Mouse (Mus musculus) lung, embryonic 15.5 days (tissue): Measurements from ENCODE around the gene Syn3. TPM values are rescaled to one million over a fixed set of nuclear protein-coding genes. Genes with fewer than 3 reads are reported as not detected.

ENCODE experiments used
- ATAC-seq: fragments of 200-750 bp; cut with Nextera tagmentation; 2 replicates; pipeline ENCODE4 v1.8.0; 2017; ENCODE audit warnings: moderate number of reproducible peaks, borderline replicate concordance; ENCODE audit not compliant: low FRiP score, low TSS enrichment; ENCODE audit errors: extremely low read depth
- H3K27ac ChIP-seq: fragments of 300-500 bp; sonication (generic); 2 replicates; pipeline ENCODE4 v1.5.1; 2015; ENCODE audit warnings: moderate library complexity, mild to moderate bottlenecking, inconsistent platforms
- H3K27me3 ChIP-seq: fragments of 300-500 bp; sonication (generic); 2 replicates; pipeline ENCODE4 v1.6.1; 2015; ENCODE audit warnings: inconsistent platforms
- H3K36me3 ChIP-seq: fragments of 300-500 bp; sonication (generic); 2 replicates; pipeline ENCODE4 v1.6.1; 2015; ENCODE audit warnings: inconsistent platforms
- H3K4me1 ChIP-seq: fragments of 300-500 bp; sonication (generic); 2 replicates; pipeline ENCODE4 v1.6.1; 2015; ENCODE audit warnings: inconsistent platforms
- H3K4me2 ChIP-seq: fragments of 300-500 bp; sonication (generic); 2 replicates; pipeline ENCODE4 v1.6.1; 2015; ENCODE audit warnings: inconsistent platforms, mild to moderate bottlenecking, moderate library complexity
- H3K4me3 ChIP-seq: fragments of 300-500 bp; sonication (generic); 2 replicates; pipeline ENCODE4 v1.5.1; 2015; ENCODE audit warnings: mild to moderate bottlenecking, inconsistent platforms
- H3K9ac ChIP-seq: fragments of 300-500 bp; sonication (generic); 2 replicates; pipeline ENCODE4 v1.6.1; 2015; ENCODE audit warnings: inconsistent platforms
- H3K9me3 ChIP-seq: fragments of 300-500 bp; sonication (generic); 2 replicates; pipeline ENCODE4 v1.6.1; 2016; ENCODE audit warnings: inconsistent platforms
- WGBS: fragments of 180-500 bp; shearing (Covaris S2); methylation state at CpG from one replicate; pipeline ENCODE4 v1.1.7; 2015; 5-methylcytosine and 5-hydroxymethylcytosine counted together
- polyA plus RNA-seq: library from polyadenylated mRNA; unstranded; fragments of >200 nt; fragmentation: Nextera tagmentation; extraction: Ambion mirVana; gene quantifications from 2 replicates; pipeline ENCODE4 v1.2.1, GENCODE M21; 2015

The Syn3 gene
- polyA plus RNA-seq, 1 experiment from 2014 or later, result 2.6 TPM

DNA sequence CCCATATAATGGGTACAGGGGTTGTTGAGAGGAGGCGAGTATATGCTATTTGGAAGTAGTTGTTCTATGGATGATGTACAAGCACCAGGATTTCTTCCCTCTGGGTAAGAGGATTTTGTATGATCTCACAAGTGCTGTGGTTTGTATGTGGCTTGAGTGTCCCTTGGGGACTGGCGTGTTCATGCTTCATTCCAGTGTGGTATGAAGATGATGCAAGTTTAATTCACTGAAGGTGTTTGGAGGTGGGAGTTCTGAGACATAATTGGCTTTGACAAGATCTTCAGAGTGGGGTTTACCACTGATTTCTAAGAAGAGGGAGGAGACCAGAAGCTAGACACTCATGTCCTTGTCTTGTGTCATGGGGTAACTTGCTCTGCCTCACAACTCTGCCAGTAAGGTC lies 322.3 kb downstream of the Syn3 start:
- Histone ChIP-seq H3K36me3 (no peaks in the 10 kb centered on the region), H3K4me2 (no peak overlapping the region), H3K9ac (no peak overlapping the region), H3K27ac (no peak overlapping the region), H3K4me1 (no peaks in the 10 kb centered on the region), H3K4me3 (no peak overlapping the region), H3K27me3 (no peaks in the 10 kb centered on the region), H3K9me3 (no peaks in the 10 kb centered on the region)
- 88% methylated on average over 2 of the region's 2 CpGs for WGBS
- no peak for ATAC-seq

DNA sequence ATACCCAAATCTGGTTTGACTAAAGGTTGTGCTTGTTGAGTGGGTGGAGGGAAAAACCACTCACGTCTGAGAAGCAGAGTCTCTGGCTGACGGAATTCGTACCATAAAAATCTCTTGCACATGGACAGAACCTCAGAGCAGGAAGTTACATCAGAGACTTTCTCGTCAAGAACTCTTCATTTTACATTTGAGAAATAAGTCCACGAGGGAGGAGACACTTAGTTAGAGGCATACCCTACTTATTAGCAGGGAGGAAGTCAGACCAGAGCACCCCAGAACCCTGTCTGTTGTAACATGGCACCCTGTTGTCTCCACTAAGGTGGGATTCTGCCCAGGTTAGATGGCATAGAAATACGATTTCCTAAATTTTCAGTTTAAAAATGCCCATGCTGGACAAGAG lies 324.7 kb downstream of the Syn3 start:
- Histone ChIP-seq H3K4me2 (no peak overlapping the region), H3K4me3 (no peak overlapping the region), H3K9ac (no peak overlapping the region), H3K4me1 (no peaks in the 10 kb centered on the region), H3K36me3 (no peaks in the 10 kb centered on the region), H3K27ac (no peak overlapping the region), H3K27me3 (no peaks in the 10 kb centered on the region), H3K9me3 (no peaks in the 10 kb centered on the region)
- WGBS, result 75% methylated on average over 6 of the region's 6 CpGs
- ATAC-seq, result no peak

- no peaks in the 10 kb centered on the region for H3K36me3 ChIP-seq
- 79% methylated on average over 4 of the region's 4 CpGs for WGBS
- ATAC-seq, result no peak
Observed at GRCm38 (mm10) chr10:86173284-86173683, 325.4 kb downstream of the Syn3 start.

GRCm38 (mm10) chr10:86171246-86171645 lies 327.4 kb downstream of the Syn3 start:
- Histone ChIP-seq H3K9me3 (no peaks in the 10 kb centered on the region), H3K4me1 (peaks cover 12% of the 10 kb centered on the region), H3K4me2 (no peak overlapping the region), H3K36me3 (no peaks in the 10 kb centered on the region), H3K27me3 (no peaks in the 10 kb centered on the region), H3K9ac (no peak overlapping the region), H3K27ac (no peak overlapping the region), H3K4me3 (no peak overlapping the region)
- ATAC-seq, result no peak
- 93% methylated on average over 1 of the region's 1 CpGs for WGBS

More at GRCm38 (mm10) chr10:86173284-86173683, 325.4 kb downstream of the Syn3 start:
- no peak overlapping the region for H3K9ac ChIP-seq
- no peaks in the 10 kb centered on the region for H3K9me3 ChIP-seq
- no peak overlapping the region for H3K4me3 ChIP-seq
- no peak overlapping the region for H3K4me2 ChIP-seq
- H3K4me1 ChIP-seq, result no peaks in the 10 kb centered on the region
- H3K27me3 ChIP-seq, result no peaks in the 10 kb centered on the region
- H3K27ac ChIP-seq, result no peak overlapping the region

- ATAC-seq, result no peak
- Histone ChIP-seq H3K9me3 (no peaks in the 10 kb centered on the region), H3K27me3 (no peaks in the 10 kb centered on the region), H3K4me3 (no peak overlapping the region), H3K4me1 (peaks cover 12% of the 10 kb centered on the region), H3K4me2 (no peak overlapping the region), H3K9ac (no peak overlapping the region), H3K36me3 (no peaks in the 10 kb centered on the region), H3K27ac (no peak overlapping the region)
- WGBS, result 77% methylated on average over 2 of the region's 2 CpGs
Observed at GRCm38 (mm10) chr10:86168084-86168483, 330.6 kb downstream of the Syn3 start.

- Histone ChIP-seq H3K36me3 (no peaks in the 10 kb centered on the region), H3K27ac (peak overlapping the region; percentile 8; the same call in 1 of the 2 replicates), H3K27me3 (no peaks in the 10 kb centered on the region), H3K9ac (no peak overlapping the region), H3K4me3 (no peak overlapping the region), H3K4me2 (no peak overlapping the region), H3K4me1 (peaks cover 12% of the 10 kb centered on the region), H3K9me3 (no peaks in the 10 kb centered on the region)
- peak; percentile 23; the same call in 1 of the 2 replicates for ATAC-seq
- 3% methylated on average over 4 of the region's 4 CpGs for WGBS
Observed at GRCm38 (mm10) chr10:86166854-86167268, 331.8 kb downstream of the Syn3 start.

DNA sequence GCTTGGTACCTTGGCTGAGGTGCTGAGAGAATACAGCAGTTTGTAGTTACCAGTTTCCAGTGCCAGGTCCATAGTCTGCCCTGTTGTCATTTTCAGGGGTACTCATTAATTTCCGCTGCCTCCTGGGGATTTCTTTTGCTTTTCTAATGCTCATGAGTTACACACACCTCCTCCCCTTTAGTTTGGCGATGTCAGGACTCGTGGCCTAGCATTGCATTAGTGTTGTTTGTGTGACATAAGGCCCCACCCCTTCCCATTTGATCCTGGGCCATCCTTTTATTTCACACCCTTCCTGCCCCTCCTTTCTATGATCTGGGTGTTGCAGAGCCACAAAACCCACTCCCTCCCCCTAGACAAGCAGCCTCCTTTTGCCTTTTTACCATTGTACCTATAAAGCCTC lies 334.6 kb downstream of the Syn3 start:
- 51% methylated on average over 3 of the region's 3 CpGs for WGBS
- H3K27ac ChIP-seq, result no peak overlapping the region
- no peak overlapping the region for H3K4me2 ChIP-seq
- no peaks in the 10 kb centered on the region for H3K27me3 ChIP-seq
- no peak for ATAC-seq
- H3K9ac ChIP-seq, result no peak overlapping the region
- no peaks in the 10 kb centered on the region for H3K36me3 ChIP-seq
- no peaks in the 10 kb centered on the region for H3K9me3 ChIP-seq
- no peak overlapping the region for H3K4me3 ChIP-seq
- H3K4me1 ChIP-seq, result peaks cover 12% of the 10 kb centered on the region

- H3K27me3 ChIP-seq, result no peaks in the 10 kb centered on the region
- no peak overlapping the region for H3K27ac ChIP-seq
- ATAC-seq, result no peak
- no peak overlapping the region for H3K4me3 ChIP-seq
- peaks cover 3% of the 10 kb centered on the region; the same call in 1 of the 2 replicates for H3K4me1 ChIP-seq
- H3K4me2 ChIP-seq, result no peak overlapping the region
- H3K9me3 ChIP-seq, result no peaks in the 10 kb centered on the region
- no peaks in the 10 kb centered on the region for H3K36me3 ChIP-seq
- WGBS, result 50% methylated on average over 6 of the region's 6 CpGs
- no peak overlapping the region for H3K9ac ChIP-seq
Observed at GRCm38 (mm10) chr10:86161783-86162271, 336.9 kb downstream of the Syn3 start.

DNA sequence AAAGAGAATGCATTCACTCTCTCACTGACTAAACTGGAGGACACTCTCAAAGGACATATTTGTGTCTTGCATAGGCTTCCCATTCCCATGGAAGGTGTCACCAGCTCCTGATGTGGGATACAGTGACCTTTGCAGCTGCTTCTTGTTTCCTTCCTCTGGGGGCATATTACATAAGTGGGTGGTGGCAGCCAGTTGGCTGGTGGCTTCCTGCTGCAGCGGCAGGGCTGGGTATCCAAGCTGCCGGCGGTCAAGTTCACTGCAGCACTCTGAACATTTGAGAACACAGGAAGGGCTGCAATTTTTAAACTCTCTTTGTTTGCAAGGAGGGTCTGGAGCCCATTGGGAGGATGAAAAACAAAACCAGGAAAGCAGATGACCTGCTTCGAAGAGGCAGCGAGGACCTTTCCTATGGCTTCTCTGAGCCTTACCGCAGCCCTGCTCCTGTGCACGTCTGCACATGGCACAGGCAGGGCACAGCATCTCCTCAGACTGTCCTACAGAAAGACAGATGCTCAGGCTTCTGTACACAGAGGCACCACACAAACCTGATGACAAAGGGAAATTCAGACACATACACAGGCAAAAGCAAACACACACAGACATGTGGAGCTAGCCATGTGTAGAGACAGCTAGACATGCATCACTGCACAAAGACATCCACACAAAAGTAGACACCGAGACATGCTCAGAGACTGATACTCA lies 340.3 kb downstream of the Syn3 start:
- H3K4me2 ChIP-seq, result no peak overlapping the region
- WGBS, result 66% methylated on average over 8 of the region's 8 CpGs
- H3K9me3 ChIP-seq, result no peaks in the 10 kb centered on the region
- no peak for ATAC-seq
- no peak overlapping the region for H3K4me3 ChIP-seq
- no peaks in the 10 kb centered on the region for H3K36me3 ChIP-seq
- H3K27me3 ChIP-seq, result no peaks in the 10 kb centered on the region
- H3K4me1 ChIP-seq, result no peaks in the 10 kb centered on the region
- H3K9ac ChIP-seq, result no peak overlapping the region
- H3K27ac ChIP-seq, result peak overlapping the region; percentile 41

DNA sequence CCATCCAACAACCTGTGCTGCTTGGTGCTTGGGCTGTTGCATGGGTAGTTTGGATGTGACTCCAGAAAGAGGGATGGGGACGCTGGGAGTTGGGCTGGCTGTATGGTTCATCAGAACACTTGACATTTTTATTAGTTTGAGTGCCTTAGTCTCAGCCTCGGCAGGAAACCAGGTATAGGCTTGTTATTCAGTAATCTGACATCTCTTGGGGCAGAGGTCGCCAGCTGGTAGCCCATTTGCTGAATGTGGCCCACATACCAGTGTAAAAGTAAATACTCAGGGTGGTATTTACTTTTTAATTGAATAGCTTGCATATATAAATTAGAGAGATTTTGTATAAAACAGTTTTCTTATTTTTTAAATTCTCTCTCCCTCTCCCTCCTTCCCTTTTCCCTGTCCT lies 343.4 kb downstream of the Syn3 start:
- WGBS, result 37% methylated on average over 3 of the region's 3 CpGs
- H3K4me3 ChIP-seq, result no peak overlapping the region
- ATAC-seq, result no peak
- H3K4me2 ChIP-seq, result no peak overlapping the region
- no peaks in the 10 kb centered on the region for H3K36me3 ChIP-seq
- no peak overlapping the region for H3K9ac ChIP-seq
- H3K27ac ChIP-seq, result no peak overlapping the region
- H3K4me1 ChIP-seq, result 0 out of 2 replicates have a peak, but pooled peaks cover 2% of the 10 kb centered on the region
- H3K27me3 ChIP-seq, result no peaks in the 10 kb centered on the region
- H3K9me3 ChIP-seq, result no peaks in the 10 kb centered on the region

DNA sequence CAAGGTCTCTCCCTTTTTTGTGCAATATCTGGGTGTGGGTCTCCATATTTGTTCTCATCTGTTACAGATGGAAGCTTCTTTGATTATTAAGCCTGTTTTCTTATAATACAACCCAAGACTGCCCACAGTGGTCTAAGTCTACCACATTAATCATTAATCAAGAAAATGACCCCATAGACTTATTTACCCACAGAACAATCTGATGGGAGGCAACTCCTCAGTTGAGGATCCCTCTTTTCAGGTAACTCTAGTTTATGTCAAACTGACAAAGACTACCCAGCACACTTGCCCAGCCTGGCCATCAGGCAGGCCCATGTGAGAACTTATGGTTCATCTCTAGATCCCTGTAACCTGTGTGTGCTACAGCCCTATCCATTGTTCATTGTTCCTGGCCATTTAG lies 345.5 kb downstream of the Syn3 start:
- ATAC-seq, result no peak
- Histone ChIP-seq H3K9me3 (no peaks in the 10 kb centered on the region), H3K4me1 (0 out of 2 replicates have a peak, but pooled peaks cover 2% of the 10 kb centered on the region), H3K9ac (no peak overlapping the region), H3K4me2 (no peak overlapping the region), H3K27ac (no peak overlapping the region), H3K27me3 (no peaks in the 10 kb centered on the region), H3K4me3 (no peak overlapping the region), H3K36me3 (no peaks in the 10 kb centered on the region)

- Histone ChIP-seq H3K27me3 (no peaks in the 10 kb centered on the region), H3K4me3 (no peak overlapping the region), H3K4me1 (0 out of 2 replicates have a peak, but pooled peaks cover 2% of the 10 kb centered on the region), H3K9ac (no peak overlapping the region), H3K4me2 (no peak overlapping the region), H3K27ac (no peak overlapping the region), H3K36me3 (no peaks in the 10 kb centered on the region), H3K9me3 (no peaks in the 10 kb centered on the region)
- WGBS, result 76% methylated on average over 5 of the region's 5 CpGs
- ATAC-seq, result no peak
Observed at GRCm38 (mm10) chr10:86151357-86151756, 347.3 kb downstream of the Syn3 start.
